Mouse (Mus musculus) liver, embryonic 15.5 days (tissue): ENCODE data around the gene Ssty2. TPM values are rescaled to one million over a fixed set of nuclear protein-coding genes. Genes with fewer than 3 reads are reported as not detected.
"Not testable (repeated sequence)": the region's sequence is repeated elsewhere in the genome, so short reads cannot be mapped to it uniquely, and the experiment has no call there.

Experiments
- ATAC-seq: fragments of 200-750 bp; cut with Nextera tagmentation; 2 replicates; pipeline ENCODE4 v1.8.0; 2017; ENCODE audit warnings: moderate number of reproducible peaks, mild to moderate bottlenecking, moderate library complexity; ENCODE audit not compliant: insufficient read depth
- H3K27ac ChIP-seq: fragments of 300-500 bp; sonication (generic); replicated peaks from 2 replicates; pipeline ENCODE4 v1.5.1; 2015; ENCODE audit warnings: mild to moderate bottlenecking, inconsistent platforms
- H3K27me3 ChIP-seq: fragments of 300-500 bp; sonication (generic); 2 replicates; pipeline ENCODE4 v1.6.1; 2015; ENCODE audit warnings: mild to moderate bottlenecking, inconsistent platforms
- H3K36me3 ChIP-seq: fragments of 300-500 bp; sonication (generic); replicated peaks from 2 replicates; pipeline ENCODE4 v1.6.1; 2015; ENCODE audit warnings: moderate library complexity, mild to moderate bottlenecking, inconsistent platforms
- H3K4me1 ChIP-seq: fragments of 300-500 bp; sonication (generic); replicated peaks from 2 replicates; pipeline ENCODE4 v1.6.1; 2015; ENCODE audit warnings: inconsistent platforms
- H3K4me2 ChIP-seq: fragments of 300-500 bp; sonication (generic); 2 replicates; pipeline ENCODE4 v1.6.1; 2015; ENCODE audit warnings: moderate library complexity, mild to moderate bottlenecking, inconsistent platforms
- H3K4me3 ChIP-seq: fragments of 300-500 bp; sonication (generic); replicated peaks from 2 replicates; pipeline ENCODE4 v1.5.1; 2015; ENCODE audit warnings: mild to moderate bottlenecking, inconsistent platforms
- H3K9ac ChIP-seq: fragments of 300-500 bp; sonication (generic); 2 replicates; pipeline ENCODE4 v1.6.1; 2015; ENCODE audit warnings: moderate library complexity, mild to moderate bottlenecking, inconsistent platforms
- H3K9me3 ChIP-seq: fragments of 300-500 bp; sonication (generic); replicated peaks from 2 replicates; pipeline ENCODE4 v1.6.1; 2016; ENCODE audit warnings: inconsistent platforms
- WGBS: fragments of 180-500 bp; shearing (Covaris S2); methylation state at CpG from one replicate; pipeline ENCODE4 v1.1.7; 2015; ENCODE audit warnings: mixed read lengths; ENCODE audit not compliant: insufficient replicate concordance; 5-methylcytosine and 5-hydroxymethylcytosine counted together
- polyA plus RNA-seq: library from polyadenylated mRNA; unstranded; fragments of >200 nt; fragmentation: Nextera tagmentation; extraction: Ambion mirVana; gene quantifications from 2 replicates; pipeline ENCODE4 v1.2.1, GENCODE M21; 2015

Ssty2 gene
- not detected in 2 replicates for polyA plus RNA-seq

DNA sequence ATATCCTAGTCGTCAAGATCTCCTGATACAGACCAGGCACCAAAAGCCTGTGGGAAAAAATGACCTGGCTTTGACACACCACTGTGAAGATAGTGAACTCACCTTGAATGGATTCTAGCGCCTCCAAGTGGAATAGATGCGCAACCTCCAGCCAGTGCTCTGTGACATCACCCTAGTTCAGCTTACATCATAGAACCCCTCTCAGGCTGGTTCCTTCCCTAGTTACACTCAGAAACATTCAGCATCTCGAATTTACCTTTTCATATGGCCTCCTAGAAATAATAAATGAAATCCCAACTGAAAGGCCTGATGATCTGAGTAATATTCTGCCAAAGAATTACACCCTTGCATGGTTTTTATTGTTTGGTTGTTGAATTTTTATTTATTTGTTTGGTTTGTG lies at the start of gene Ssty2:
Gene Ssty2, minus strand, starts transcription at position 101 of the 400 bp plus-strand sequence.
- no CpG with 5 or more reads among the region's 4 CpGs for WGBS
- not testable (repeated sequence) for H3K27me3 ChIP-seq, H3K4me3 ChIP-seq, ATAC-seq, H3K9me3 ChIP-seq, H3K9ac ChIP-seq, H3K27ac ChIP-seq, H3K4me2 ChIP-seq, H3K4me1 ChIP-seq, H3K36me3 ChIP-seq
